8 mouse cellular contexts compared by ENCODE assay signal in genomic region chr14:120277081-120277656, GRCm38 (mm10). TPM values are rescaled to one million over a fixed set of nuclear protein-coding genes. Genes with fewer than 3 reads are reported as not detected.
DNase-seq lines count a peak whose midpoint lies in the region; ATAC-seq lines count a peak whose summit lies in the region.

No protein-coding gene starts in this region.

- no peaks in the 10 kb centered on the region for H3K36me3 ChIP-seq in forebrain, embryonic 16.5 days (ENCODE audit: control insufficient read depth, insufficient read depth)
- H3K36me3 ChIP-seq in hindbrain, embryonic 13.5 days: no peaks in the 10 kb centered on the region
- H3K36me3 ChIP-seq in liver, embryonic 12.5 days: no peaks in the 10 kb centered on the region

- no peaks in the 10 kb centered on the region for H3K9me3 ChIP-seq in forebrain, embryonic 16.5 days (ENCODE audit: control insufficient read depth, low read length)
- no peaks in the 10 kb centered on the region for H3K9me3 ChIP-seq in hindbrain, embryonic 13.5 days
- no peaks in the 10 kb centered on the region for H3K9me3 ChIP-seq in liver, embryonic 12.5 days (replicated peaks)

- peak; percentile 68 for DNase-seq in layer of hippocampus, adult 11-12 months (ENCODE audit: low spot score)
- no peak for DNase-seq in layer of hippocampus, postnatal 10 days (ENCODE audit: low spot score in 2 of 2)
- DNase-seq in brain, adult 2 months (ENCODE audit: low read depth, low spot score): peak; percentile 82
- no peak for DNase-seq in right cerebral cortex, postnatal 14 days

- peaks cover 43% of the 10 kb centered on the region for H3K4me1 ChIP-seq in forebrain, embryonic 16.5 days (replicated peaks; ENCODE audit: control insufficient read depth, insufficient read depth, low read length)
- peaks cover 50% of the 10 kb centered on the region for H3K4me1 ChIP-seq in hindbrain, embryonic 13.5 days (replicated peaks)
- peaks cover 56% of the 10 kb centered on the region for H3K4me1 ChIP-seq in liver, embryonic 12.5 days

- peak overlapping the region; percentile 64 for H3K4me3 ChIP-seq in forebrain, embryonic 16.5 days (replicated peaks; ENCODE audit: low read length)
- peak overlapping the region; percentile 68 for H3K4me3 ChIP-seq in hindbrain, embryonic 13.5 days
- H3K4me3 ChIP-seq in liver, embryonic 12.5 days: peak overlapping the region; percentile 76

- WGBS in forebrain, embryonic 16.5 days: 6% methylated on average over 10 of the region's 10 CpGs
- 28% methylated on average over 10 of the region's 10 CpGs for WGBS in hindbrain, embryonic 13.5 days
- WGBS in liver, embryonic 12.5 days (ENCODE audit: insufficient replicate concordance): 12% methylated on average over 10 of the region's 10 CpGs

- H3K9ac ChIP-seq in forebrain, embryonic 16.5 days (replicated peaks; ENCODE audit: low read depth, low read length): peak overlapping the region; percentile 7; the same call in 1 of the 2 replicates
- peak overlapping the region; percentile 67 for H3K9ac ChIP-seq in hindbrain, embryonic 13.5 days
- peak overlapping the region; percentile 78 for H3K9ac ChIP-seq in liver, embryonic 12.5 days

- peak overlapping the region; percentile 57 for H3K4me2 ChIP-seq in forebrain, embryonic 16.5 days (ENCODE audit: low read length)
- H3K4me2 ChIP-seq in hindbrain, embryonic 13.5 days: peak overlapping the region; percentile 58
- peak overlapping the region; percentile 82 for H3K4me2 ChIP-seq in liver, embryonic 12.5 days

- no peak for ATAC-seq in forebrain, embryonic 16.5 days
- no peak for ATAC-seq in hindbrain, embryonic 13.5 days (ENCODE audit: low FRiP score)
- ATAC-seq in liver, embryonic 12.5 days: no peak
- ATAC-seq in monocyte, adult 5-6 weeks (replicated peaks; ENCODE audit: insufficient number of reproducible peaks, low FRiP score, low TSS enrichment, poor library complexity, severe bottlenecking): peak; percentile 75

- H3K27me3 ChIP-seq in forebrain, embryonic 16.5 days (replicated peaks; ENCODE audit: control insufficient read depth, insufficient read depth, low read length): no peaks in the 10 kb centered on the region
- no peaks in the 10 kb centered on the region for H3K27me3 ChIP-seq in hindbrain, embryonic 13.5 days
- H3K27me3 ChIP-seq in liver, embryonic 12.5 days (replicated peaks): no peaks in the 10 kb centered on the region

- H3K27ac ChIP-seq in forebrain, embryonic 16.5 days (ENCODE audit: low read length): peak overlapping the region; percentile 16
- H3K27ac ChIP-seq in hindbrain, embryonic 13.5 days: peak overlapping the region; percentile 78; the same call in 1 of the 2 replicates
- H3K27ac ChIP-seq in liver, embryonic 12.5 days: peak overlapping the region; percentile 83

RNA-seq across cellular contexts. Expression of gene Mbnl2, which starts 1.7 kb away (rescaled TPM):
- 100 to 1,000 TPM; 126 to 132 TPM for total RNA-seq in layer of hippocampus, postnatal 10 days (2021)
- 23.1 and 26.8 TPM in 2 replicates for polyA plus RNA-seq in forebrain, embryonic 16.5 days (2015; fragmentation: Nextera tagmentation; extraction: Ambion mirVana)
- 23.9 and 24.7 TPM in 2 replicates for polyA plus RNA-seq in hindbrain, embryonic 13.5 days (2015; fragmentation: Nextera tagmentation; extraction: Ambion mirVana)
- polyA plus RNA-seq in liver, embryonic 12.5 days (2016; fragmentation: Nextera tagmentation; extraction: Ambion mirVana): 19.3 and 20.2 TPM in 2 replicates
- 77.3 to 125 TPM (median 112 TPM) in 3 replicates for total RNA-seq in monocyte, adult 5-6 weeks (2017)

Comparison
In these comparisons a context has a peak if more than half of its experiments do, and no peak if none do; other contexts are left out.
1. DNase-seq: peak in layer of hippocampus, adult 11-12 months (single experiment) and brain, adult 2 months (single experiment); none in layer of hippocampus, postnatal 10 days (0 of 2) and right cerebral cortex, postnatal 14 days (single experiment).
2. H3K27ac ChIP-seq: peak in every context shown above with its lines; median percentile 83 in liver, embryonic 12.5 days; 78 in hindbrain, embryonic 13.5 days; 16 in forebrain, embryonic 16.5 days.
3. H3K9ac ChIP-seq: peak in every context shown above with its lines; median percentile 78 in liver, embryonic 12.5 days; 67 in hindbrain, embryonic 13.5 days; 7 in forebrain, embryonic 16.5 days.
4. Peak in every context shown above with its lines, with median percentiles within 50 percentile points of each other: H3K4me2 ChIP-seq and H3K4me3 ChIP-seq.